Mouse (Mus musculus) liver, embryonic 14.5 days (tissue): ENCODE data around the gene Avpr2.

Source experiments
- CTCF ChIP-seq: IDR thresholded peaks from 2 replicates; pipeline ENCODE4 v1.5.1; 2016; ENCODE audit warnings: antibody characterized with exemption, low read depth, control low read depth
- EP300 ChIP-seq: IDR thresholded peaks from 2 replicates; pipeline ENCODE4 v1.6.1; 2016; ENCODE audit warnings: antibody characterized with exemption, low read depth

GRCm38 (mm10) chrX:73910049-73910448, 18.1 kb downstream of the Avpr2 start:
- no peak for TF ChIP-seq CTCF
- TF ChIP-seq EP300 = no peak
